Mouse (Mus musculus) telencephalon, adult 2 months (tissue): ENCODE data around the gene Fbxo4.

ENCODE experiments used
- DNase-seq: peaks from one replicate; pipeline ENCODE4 v3.0.0-alpha.2; 2011; ENCODE audit warnings: low read depth, low spot score

Fbxo4 gene

DNA sequence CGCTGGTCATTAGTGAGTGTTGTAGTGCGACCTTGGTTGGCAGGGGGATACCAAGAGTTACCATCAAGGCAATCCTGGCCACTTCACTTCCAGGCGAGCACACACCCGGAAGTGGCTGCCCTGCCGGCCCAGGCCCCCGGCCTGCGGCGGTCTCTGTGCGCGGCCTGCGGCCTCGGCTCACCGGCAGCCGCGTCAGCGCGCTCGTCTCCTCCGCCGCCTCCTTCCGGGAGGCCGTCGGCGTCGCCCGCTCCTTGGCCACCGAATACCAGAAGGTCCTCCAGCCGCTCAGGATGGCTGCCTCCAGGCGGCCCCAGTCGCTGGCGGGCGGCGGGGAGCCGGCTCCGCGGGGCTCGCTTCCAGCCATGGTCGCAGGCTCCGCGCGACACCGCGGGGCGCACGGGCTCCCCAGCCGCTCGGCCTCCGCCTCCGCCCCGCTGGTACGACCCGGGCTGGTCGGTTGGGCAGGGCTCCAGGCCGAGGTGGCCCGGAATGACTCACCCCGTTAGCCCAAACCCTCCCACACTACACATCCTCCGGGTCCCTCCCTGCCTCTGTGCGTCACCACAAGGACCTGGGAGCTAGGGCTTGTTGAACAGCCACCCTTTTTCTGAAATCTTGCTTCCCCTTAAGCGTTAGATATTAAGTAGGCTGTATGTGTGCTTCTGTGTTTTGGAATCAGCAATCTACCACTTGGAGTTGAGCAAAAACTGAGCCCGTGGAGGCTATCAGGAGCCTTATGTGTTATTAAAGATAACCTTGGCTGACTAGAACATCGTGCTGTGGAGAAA lies at the start of gene Fbxo4:
Gene Fbxo4 (minus strand): TSS at position 513 of the 788 bp plus-strand sequence.
- peak; percentile 60 for DNase-seq

DNA sequence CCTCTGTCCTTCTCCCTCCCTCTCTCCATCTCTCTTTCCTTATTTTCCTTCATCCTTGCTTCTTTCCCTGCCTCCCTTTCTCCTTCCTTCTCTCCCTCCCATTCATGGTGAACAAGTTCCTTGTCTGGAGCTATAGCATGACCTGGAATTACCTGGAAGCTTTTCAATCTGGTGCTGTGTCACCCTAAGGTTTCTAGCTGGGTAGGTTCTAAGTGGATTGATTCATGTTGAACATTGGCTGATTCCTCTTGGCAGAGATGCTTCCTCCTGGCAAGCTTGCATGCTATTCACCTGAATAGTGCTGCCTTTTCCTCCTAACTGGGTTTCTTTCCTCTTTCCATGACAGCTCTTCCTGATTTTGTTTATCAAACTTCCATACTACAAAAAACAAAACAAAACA lies 49.6 kb upstream of the Fbxo4 start:
- no peak for DNase-seq

DNA sequence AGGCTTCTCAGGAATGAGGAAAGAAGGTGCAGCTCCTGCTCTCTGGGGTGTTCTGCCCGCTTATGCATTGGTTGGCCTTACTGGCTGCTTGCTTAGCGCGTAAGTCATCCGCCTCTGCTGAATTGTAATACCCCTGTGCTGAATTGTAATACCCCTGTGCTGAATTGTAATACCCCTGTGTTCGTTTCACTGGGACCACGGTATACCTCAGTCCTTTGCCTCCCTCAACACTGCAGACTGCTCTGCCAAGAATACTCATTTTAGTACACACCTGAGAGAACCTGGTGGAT lies 49.0 kb upstream of the Fbxo4 start:
- DNase-seq, result no peak

DNA sequence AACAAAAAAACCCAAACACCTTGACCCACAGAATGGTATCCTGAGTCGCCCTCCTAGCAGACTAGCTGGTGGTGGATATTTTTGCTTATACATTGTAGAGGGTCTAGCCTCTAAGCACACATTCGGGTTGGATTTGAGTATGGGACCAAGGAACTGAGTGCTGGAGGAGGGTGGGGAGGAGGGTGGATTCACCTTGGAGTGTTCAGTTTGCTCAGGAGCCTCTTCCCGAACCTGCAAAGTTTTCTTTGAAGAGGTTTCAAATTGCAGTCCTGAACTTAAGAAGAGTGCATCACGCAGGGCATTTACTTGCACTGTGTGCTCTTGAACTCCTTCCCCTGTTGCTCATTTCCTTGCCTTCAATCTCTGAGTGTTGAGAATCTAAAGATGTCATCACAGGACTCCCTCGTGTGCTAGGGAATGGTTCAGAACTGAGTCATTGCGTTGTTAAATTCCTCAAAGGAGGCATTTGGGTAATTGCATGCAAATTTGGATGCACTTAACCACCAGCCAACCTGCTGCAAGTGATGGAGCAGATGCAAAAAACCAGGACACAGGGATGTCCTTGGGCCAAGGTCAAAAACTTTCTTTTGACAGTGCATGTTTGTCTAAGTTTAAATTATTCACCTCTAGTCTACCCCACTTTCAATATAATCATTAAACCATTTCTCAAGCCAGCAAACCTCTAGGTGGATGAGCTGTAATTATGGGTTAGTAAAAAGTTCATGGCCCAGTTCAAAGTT lies 48.5 kb upstream of the Fbxo4 start:
- DNase-seq, result no peak

DNA sequence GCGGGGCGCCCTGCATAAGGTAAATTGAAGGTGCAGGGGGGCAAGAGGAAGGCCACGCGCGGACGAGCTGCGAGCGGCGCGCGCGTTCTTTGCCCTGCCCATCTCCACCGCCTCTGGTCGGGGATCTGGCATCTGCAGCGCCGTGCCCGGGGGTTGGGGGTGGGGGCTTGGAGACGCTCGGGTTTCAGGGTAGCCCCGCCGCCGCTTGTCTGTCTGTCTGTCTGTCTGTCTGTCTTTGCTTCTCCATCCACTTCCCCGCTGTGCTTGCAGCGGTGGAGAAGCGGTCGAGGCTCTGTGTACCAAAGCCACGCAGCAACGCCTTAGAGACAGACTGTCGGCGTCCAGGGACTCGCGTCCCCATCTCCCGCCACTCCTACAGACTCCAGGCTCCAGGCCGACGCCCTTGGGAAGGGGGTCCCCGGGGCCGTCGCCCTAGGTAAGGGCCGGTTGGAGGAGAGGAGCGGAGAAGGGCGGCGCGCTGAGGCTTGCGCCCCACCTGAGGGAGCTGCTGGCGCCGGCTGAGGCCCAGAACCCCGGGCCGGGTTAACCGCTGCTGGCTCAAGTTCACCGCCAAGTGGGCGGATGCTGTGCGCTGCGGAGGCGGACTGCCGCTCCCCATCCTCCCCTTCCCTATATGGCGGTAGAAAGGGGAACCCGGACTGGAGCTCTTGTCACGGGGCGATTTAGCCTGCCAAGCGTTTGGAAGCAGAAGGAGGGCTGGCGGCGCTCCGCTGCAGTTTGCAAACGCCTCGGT lies 47.6 kb upstream of the Fbxo4 start:
- peak; percentile 85 for DNase-seq

DNA sequence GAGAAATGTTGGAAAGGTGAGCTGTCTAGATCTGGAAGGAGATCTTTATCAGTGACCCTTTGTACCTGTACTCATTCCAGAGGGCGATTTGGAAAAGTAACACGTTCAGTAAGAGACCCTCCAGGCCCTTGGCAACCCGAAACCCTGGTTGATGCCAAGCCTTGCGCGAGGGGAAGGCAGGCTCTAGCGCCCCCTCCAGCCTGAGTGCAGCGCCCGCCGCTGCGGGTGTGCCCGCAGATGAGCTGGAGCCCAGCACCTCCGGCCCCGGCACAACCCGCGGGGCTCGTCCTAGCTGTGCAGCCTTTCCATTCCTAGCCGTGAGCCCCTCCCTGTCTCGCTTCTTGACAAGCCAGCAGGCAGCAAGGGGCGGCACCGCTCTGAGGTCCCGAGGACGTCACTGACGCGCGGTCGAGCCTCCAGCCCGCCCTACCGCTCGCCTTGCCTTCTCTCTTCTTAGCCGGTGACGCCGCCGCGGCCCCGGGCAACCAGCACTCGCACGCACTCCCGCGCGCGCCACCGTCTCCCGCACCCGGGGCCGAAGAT lies 46.9 kb upstream of the Fbxo4 start, which contains the start of gene Oxct1:
Gene Oxct1 (plus strand): TSS at position 153 of the 543 bp plus-strand sequence.
- DNase-seq, result peak; percentile 91

DNA sequence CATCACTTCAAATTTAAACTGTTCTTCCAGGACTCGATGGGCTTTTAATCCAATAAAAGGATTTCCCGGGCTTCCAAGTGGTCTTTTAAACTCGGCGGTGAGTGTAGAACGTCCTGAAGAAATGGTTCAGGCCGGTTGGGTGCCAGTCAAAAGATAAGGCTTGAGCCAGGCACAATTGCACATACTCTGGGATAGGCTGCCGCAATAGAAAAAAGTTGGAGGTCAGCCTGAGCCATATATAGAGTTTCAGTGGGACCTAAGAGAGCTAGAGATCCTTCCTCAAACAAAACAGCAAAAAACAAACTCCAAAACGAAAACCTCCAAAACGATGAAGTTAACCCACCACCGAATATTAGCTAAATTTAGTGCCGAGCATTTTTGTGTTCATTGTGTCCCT lies 46.1 kb upstream of the Fbxo4 start:
- no peak for DNase-seq

DNA sequence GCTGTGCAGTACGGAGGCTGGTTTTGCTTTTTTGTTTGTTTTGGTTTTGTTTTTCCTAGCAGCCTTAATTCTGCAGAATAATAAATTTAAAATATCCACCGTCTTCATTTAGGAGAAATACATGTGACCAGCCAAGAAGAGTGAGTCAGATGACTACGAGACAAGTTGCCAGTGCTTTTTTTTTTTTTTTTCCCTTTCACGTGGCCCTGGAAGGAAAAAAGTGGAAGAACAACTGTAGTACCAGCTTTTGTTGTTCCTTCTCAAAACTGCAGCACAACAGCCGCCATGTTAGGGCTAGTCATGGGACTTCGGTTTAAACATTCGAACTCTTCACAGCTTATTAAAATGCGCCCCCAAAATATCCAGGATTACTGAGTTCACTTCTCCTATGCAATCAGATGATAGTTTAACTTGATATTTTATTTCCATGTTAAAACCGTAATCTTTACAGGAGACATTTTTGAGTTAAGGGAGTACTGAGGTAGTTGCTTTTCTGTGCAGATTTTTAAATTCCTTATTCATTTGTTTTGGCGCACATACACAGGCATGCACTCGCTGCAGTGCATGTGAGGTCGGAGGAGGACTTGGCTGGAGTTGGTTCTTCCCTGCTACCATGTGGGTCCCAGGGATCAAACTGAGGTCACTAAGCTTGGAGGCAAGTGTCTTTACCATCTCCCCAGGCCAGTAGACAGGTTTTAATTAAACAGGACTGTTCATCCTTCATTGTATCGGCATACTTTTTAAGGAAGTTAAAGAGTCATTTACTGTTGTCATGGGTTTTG lies 45.5 kb upstream of the Fbxo4 start:
- DNase-seq, result no peak

DNA sequence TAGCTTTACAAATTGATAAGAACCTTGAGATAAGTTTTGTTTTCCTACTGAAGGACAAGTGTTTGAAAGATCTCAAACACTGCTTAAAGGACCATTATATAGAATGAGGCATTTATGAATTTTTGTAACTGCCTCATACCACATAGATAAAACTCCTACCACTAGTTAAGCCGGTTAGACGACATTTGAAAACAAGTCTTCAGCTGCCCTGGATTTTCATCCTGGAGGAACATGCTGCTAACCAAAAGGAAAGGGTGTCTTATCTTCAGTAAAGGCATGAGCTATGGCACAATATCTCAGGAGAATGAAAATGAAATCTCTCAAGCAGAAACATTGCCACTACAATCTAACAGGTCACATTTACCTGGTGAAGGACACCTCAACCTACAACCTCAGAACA lies 44.4 kb upstream of the Fbxo4 start:
- no peak for DNase-seq

DNA sequence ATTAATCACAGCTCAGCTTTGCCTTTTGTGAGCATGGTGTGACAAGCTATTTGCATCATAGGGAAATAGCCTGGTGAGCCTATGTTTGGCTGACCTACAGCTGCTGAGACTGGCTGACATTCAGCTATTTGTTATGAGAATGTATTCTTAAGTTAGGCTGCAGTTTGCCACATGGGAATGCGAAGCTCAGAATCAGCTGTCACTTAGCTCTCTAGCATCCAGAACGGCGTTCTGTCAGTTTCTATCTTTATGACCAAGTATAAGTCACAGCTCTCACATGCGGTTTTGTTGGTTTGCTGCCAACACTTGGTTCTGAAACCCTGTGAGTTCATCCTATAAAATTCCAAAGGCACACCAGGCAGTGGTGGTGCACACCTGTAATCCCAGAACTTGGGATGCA lies 41.3 kb upstream of the Fbxo4 start:
- DNase-seq, result no peak

DNA sequence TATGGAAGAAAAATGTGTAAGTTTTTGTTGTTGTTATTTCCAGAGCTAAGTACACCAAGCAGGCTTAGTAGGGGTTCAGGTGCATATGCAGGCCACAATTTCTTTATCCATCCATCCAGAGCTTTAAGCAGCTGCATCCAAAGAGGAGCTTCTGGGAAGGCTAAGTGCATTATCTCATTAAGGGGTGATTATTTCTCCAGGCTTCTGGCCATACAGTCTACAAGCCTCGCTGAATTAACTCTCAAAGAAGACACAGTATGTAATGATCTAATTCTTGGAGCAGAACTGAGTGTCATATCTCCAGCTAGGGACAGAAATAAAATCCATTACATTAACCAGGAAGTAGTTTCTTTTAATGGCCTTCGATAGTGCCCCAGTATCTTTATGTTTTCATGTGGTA lies 34.5 kb upstream of the Fbxo4 start:
- DNase-seq, result no peak

DNA sequence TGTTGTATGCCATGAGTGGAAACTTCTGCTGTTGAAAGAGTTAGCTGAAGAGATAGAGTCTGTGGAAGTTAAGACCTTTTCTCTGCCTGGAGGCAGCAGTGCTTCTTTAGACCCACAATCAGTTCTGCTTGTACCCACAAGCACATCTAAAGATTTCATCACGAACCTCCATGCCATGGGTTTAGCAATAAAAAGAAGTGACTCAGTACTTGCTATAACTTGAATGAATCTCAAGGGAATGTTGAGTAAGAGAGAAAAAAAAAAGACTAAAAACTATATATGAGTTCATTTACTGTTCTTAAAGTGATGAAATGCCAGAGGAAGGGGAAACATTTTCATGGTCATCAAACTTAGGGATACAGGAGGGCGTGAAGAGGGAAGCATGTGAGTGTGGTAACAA lies 21.2 kb upstream of the Fbxo4 start:
- DNase-seq, result no peak

DNA sequence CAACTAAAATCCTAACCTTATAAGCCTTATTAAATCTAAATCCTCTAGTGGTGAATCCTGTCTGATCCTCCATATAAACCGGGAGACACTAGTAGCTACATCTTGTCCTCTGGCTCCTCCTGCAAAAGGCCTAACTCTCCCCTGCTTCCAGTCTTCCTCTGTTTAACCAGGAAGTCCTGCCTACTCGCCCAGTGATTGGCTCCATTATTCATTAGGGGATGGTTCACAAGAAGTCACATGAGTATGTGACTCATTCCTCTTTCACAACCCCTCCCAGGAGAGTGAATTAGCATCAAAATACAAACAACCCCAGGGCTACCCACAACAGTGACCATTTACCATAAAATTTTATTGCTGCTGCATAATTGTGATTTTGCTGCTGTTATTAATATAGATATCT lies 19.8 kb upstream of the Fbxo4 start:
- no peak for DNase-seq

DNA sequence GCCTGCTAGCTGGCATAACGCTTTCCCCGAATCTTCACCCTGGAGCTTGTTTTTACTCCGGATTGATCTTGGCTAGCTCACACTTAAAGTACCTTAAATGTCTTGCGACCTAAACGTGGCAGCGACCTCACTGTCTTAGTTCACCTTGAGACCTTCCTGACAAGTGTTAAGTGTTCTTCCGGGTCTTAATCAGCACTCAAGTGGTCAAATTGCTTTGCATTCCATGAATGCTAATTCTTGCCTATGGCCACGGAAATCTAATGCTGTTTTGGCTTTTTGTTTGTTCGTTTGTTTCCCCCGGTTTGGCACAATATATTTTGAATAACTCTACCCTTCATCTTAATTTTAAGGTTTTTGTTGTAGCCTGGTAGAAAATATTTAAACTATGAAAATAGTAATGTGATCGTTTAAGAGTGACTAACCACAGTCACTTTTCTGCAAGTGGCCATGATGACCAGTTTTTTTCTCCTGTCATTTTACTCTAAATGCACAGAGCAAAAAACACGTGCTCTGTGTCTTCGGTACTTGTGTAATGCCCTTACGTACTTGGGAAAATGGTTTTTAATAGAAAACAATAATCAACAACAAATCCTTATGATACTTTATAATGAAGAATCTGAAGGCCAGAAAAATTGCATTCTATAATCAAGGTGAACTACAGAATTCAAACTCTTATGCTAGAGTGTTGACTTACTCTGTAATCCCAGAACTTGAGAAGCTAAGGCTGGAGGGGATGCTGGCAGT lies 17.1 kb upstream of the Fbxo4 start:
- no peak for DNase-seq

DNA sequence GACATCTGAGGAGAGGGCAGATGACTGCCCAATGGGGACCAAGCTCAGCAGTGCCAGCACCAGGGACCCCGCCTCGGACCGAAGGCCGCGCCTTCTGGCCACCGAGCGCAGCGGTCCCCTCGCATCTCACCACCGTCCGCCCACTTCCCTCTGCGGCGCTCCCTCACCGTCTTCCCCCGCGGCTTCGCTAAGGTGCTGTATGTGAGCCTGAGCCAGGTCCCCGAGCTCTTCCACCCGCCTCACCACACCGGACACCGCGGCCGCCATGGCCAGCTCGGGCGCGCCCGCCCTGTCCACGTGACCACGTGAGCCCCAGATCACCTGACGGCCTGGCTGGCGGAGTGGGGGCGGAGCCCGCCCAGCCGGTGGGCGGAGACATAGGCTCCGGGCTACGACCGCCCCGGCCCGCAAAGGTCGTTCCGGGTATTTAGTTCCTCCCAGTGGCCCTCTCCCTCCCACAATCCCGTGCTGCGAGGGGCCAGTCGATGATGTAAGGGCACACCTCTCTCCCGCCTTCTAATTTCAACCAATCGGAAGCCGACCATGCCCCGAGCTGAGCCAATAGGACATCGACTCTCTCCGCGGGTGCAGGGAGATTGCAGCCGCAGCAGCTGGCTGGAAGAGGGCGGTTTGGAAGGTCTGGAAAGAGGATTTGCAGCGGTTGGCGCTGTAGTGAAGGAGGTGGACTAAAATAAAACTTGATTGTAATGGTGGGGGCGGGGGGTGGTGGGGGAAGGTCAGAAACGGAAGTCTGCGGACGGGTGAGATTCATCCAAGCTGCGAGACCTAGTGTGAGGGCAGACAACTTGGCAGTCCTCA lies 16.3 kb upstream of the Fbxo4 start, which contains the start of gene AW549877:
Gene AW549877 (minus strand): TSS at position 297 of the 819 bp plus-strand sequence.
- DNase-seq, result peak; percentile 99

DNA sequence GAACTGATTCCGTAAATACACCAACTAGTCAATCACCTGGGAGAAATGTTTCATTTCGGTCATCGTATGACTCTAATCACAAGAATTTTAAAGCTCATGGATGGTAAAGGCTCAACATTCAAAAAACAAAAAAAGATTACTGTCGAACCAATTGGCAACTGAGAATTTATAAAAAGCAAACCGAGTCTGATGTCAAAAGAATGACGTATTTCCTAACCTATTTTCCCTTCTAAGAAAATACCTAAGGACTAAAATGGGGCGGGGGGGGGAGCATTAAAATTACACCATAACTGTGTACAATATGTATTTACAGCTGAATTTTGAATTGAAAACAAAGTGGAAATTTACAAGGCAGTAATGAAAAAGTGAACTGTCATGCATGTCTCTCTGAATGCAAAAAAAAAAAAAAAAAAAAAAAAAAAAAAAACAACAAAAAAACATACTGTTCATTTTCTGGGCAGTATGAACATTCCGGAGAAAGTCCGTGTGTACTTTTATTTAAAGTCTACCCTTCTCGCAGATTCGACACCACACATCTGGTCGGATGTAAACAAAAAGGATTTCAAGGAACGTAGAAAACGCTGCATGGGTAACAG lies 15.6 kb upstream of the Fbxo4 start:
- peak; percentile 36 for DNase-seq

DNA sequence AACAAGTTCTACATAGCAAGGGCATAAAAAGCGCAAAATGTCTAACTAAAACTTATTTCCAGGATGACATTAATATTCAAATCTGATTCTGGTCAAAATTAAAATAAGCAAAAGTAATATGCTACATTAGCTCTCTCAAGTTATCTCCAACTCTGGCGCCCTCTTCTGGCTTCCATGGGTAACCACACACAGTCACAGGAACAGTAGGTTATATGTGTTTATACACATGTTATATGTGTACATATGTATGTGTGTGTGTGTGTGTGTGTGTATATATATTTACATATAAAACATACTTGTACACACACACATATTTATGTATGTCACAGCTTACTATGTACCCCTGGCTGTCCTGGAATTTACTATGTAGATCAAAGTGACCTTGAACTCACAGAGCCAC lies 8.6 kb upstream of the Fbxo4 start:
- no peak for DNase-seq

DNA sequence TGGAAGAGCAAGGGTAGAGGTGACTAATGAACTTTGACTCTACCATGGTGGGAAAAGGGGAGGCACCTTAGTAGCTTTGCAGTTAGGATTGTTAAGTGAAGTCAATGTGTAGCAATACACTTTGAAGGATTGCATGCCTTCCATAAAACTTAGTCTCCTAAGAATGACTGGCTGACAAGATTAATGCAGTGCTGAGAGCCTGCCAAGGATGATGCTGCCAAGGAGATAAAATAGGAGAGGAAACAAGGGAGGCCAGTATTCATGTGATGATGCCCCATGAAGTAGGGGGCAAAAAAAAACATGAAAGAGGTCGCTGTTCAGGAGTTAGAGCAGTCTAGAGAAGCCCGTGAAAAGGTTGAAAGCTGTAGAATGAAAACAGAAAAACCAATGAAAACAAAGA lies 5.5 kb upstream of the Fbxo4 start:
- DNase-seq, result no peak

DNA sequence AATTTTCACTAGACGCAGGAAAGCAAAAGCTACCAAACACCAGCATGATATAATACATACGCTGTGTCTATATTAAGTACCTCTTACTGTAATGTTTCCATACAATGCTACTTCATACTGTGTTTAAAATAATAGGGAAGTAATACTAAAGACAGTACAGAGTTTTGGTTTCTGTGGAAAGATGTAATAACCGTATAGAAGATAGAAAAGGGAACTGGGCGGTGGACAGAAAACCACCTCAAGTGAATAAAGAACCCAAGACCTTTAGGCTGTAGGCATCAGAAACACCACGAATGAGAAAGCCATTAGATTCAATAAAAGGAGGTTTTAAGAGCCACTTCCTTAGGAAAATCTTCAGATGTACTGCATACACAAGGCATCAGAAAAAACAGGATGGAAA lies 3.4 kb upstream of the Fbxo4 start:
- no peak for DNase-seq
